Mouse (Mus musculus) embryonic stem cell, embryonic (primary cell): ENCODE measurements around the gene Plce1.

Experiments
- CTCF ChIA-PET, 4 experiments: fragments of 300-600 bp in 2 of 4; fragments of 350-600 bp in 2 of 4; sonication (Branson Sonifier 250); formaldehyde crosslinking; loops; one replicate each; lab custom pipeline; 2022; ENCODE audit warnings: inconsistent platforms in 2 of 4; lab: Charles Lee
- POLR2A ChIA-PET, 4 experiments: fragments of 300-600 bp in 2 of 4; fragments of 350-600 bp in 2 of 4; sonication (Branson Sonifier 250); formaldehyde crosslinking; loops; one replicate each; lab custom pipeline; 2022; ENCODE audit warnings: antibody characterized with exemption in 4 of 4, inconsistent platforms in 1 of 4; lab: Charles Lee

The Plce1 gene

DNA sequence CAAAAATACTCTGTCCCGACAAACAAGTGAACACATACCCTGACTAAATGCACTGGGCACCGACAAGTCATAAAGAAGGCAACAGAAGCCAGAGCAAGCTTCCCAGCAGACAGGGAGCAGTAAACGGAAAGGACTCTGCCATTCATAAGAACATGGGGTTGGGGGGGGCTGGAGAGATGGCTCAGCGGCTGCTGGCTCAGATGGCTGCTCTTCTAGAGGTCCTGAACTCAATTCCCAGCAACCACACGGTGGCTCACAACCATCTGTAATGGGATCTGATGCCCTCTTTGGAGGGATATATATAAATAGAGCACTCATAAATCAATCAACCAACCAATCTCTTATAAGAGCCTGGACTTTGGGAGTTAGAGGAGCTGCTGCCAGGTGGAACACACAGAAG, 315.6 kb downstream of the Plce1 start:
- CTCF ChIA-PET, result no interaction called here
- POLR2A ChIA-PET, result interaction anchor here in 1 of 4 experiments (1.0 kb wide), 1 partner anchor 139 kb away, joined by 3 read pairs; no protein-coding TSS in a partner anchor

DNA sequence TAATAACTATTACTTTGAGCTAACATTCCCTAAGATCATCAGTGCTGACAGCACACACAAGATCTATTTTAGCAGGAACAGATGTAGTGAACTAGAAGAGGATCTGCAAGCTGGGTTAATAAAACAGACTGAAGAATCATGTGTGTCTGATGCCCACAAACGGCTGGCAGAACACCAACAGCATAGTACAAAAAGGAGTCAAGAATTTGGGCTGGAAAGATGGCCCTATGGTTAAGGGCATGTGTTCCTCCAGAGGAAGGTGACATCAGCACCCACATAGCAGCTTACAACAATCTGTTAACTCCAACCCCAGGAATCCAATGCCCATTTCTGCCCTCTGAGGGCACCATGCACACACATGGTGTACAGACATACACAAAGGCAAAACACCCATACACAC, 317.4 kb downstream of the Plce1 start:
- POLR2A ChIA-PET, result interaction anchor here in 1 of 4 experiments (0.6 kb wide), 1 partner anchor 61 kb away, joined by 3 read pairs; no protein-coding TSS in a partner anchor
- CTCF ChIA-PET, result no interaction called here

DNA sequence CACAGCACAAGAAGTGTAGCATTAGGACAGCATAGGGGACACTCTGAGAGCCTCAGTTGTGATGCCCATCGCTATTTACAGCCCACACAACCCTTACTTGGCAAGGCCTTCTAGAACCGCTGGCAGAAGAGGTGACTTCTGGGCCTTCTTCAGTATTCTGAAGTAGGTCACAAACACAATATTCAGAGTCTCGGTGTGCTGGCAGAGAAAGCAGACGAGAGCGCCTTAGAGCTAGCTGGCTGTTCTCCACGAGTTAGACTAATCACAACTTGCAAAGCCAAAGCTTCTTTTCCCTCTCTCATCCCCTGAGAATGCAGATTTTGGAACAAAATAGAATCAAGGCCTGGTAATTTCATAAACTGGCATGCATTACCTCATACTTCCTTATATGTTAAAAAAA, 317.9 kb downstream of the Plce1 start:
- CTCF ChIA-PET, result no interaction called here
- POLR2A ChIA-PET, result interaction anchor here in 1 of 4 experiments (0.6 kb wide), 1 partner anchor 60 kb away, joined by 3 read pairs; no protein-coding TSS in a partner anchor

DNA sequence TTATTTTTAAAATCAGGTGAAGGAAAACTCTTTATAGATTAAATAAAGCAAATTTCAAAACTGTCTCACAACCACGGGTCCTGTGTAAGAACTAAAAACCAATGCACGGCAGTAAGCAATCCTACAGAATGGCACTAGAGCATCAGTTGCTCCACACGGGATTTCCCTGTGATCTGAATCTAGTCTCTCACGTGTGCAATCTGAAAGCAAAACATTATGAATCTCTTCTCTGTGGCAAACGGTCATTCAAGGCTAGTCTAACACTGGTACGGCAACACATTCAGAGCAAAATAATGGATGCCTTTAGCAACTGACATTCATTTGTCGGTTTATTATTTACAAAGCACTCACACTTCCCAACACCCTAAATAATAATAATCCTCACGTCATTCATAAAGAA, 337.3 kb downstream of the Plce1 start:
- ChIA-PET CTCF (interaction anchor here in 1 of 4 experiments (0.6 kb wide), 1 partner anchor 9 kb away, joined by 4 read pairs; no protein-coding TSS in a partner anchor), POLR2A (interaction anchor here in 2 of 4 experiments (0.6 to 1.9 kb wide), 3 partner anchors 9 to 387 kb away, joined by 3 to 5 read pairs (median 3); no protein-coding TSS in a partner anchor)

DNA sequence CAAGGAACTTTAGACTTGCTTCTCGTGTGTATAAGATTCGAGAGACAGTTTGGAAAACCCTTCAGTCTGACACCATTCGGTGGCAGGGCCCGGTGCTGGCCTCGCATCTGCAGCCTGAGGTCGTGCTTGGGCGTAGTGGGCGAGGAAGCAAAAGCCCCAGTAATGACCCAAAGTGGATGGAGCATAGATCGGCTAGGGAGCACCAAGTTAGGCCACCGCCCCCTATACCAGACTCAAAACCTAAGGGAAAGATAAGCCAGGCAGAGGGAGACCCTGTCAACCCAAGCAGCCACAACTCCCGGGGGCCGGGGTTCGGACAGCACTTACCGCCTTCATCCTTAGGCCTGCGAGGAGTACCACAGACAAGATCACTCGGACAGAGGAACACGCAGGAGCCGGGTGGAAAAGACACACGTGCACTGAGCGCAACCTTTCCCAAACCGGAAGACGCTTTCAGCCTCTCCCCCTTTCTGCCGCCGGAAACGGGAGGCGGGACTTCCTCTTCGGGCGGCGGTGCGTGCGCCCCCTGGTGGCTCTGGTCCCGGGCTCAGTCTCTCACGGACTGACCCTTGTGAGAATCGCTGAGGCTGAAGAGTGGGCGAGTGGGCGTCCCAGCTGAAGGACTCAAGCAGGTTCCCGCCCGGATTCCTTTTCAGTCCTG, 338.0 kb downstream of the Plce1 start, which contains the start of gene Noc3l:
Noc3l (minus strand) TSS at position 472 of the 661 bp plus-strand sequence.
- ChIA-PET CTCF (interaction anchor here in 3 of 4 experiments (0.6 to 0.7 kb wide), 4 partner anchors 9 to 144 kb away, joined by 3 read pairs; no protein-coding TSS in a partner anchor), POLR2A (interaction anchor here in 3 of 4 experiments (0.7 to 1.5 kb wide), 7 partner anchors 14 to 388 kb away, joined by 3 to 7 read pairs (median 3); partner anchors contain the start of genes Tbc1d12 (in 3 of the 3) and Hells (in 2 of the 3))

DNA sequence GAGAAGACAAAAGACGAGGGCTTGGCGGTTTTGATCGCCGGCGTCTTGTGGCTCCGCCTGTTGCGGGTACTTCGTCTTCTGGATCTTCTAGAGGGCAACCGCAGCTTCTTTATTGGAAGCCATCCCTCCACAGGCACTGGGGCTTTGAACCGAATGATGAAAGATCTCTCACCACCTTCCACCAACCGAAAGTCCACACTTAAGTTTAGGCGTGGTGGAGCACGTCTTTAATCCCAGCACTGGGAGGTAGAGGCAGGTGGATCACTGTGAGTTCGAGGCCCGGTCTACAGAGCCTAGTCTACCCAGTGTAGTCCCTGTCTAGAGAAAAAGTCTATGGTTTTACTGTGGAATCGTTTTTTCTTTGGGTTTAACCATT, 338.5 kb downstream of the Plce1 start:
- ChIA-PET CTCF (interaction anchor here in 3 of 4 experiments (0.6 to 0.7 kb wide), 4 partner anchors 9 to 143 kb away, joined by 3 read pairs; no protein-coding TSS in a partner anchor), POLR2A (interaction anchor here in 3 of 4 experiments (0.7 to 1.5 kb wide), 7 partner anchors 13 to 388 kb away, joined by 3 to 7 read pairs (median 3); partner anchors contain the start of genes Tbc1d12 (in 3 of the 3) and Hells (in 2 of the 3))

DNA sequence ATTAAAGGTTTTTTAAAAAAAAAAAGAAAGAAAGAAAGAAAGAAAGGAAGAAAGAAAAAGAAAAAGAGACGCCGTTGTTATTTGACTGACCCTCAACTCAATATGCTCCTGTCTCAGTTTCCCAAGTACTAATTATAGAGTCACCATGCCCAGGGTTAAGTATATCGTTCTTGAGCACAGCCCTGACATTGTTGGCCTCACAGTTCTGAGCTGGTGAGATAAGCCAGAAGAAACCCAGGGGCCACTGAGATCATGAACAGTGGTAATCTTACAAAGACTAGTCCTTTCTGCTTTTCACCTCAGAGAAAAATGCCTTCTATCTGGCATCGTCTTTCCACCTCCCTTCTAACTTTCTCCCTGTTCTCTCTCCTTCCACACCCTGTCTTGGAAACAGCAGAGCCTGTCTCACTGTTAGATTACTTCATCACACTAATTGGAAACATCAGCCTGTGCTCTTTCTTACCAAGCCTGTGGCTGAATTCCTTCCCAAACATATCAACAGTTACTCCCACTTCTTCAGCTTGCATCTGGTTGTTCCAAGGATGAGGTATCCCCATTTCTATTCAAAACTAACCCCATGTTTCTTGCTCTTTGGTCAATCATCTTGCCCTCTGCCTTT, 339.4 kb downstream of the Plce1 start:
- ChIA-PET POLR2A (interaction anchor here in 1 of 4 experiments (1.1 kb wide), 2 partner anchors 17 to 111 kb away, joined by 3 to 4 read pairs; no protein-coding TSS in a partner anchor), CTCF (interaction anchor here in 1 of 4 experiments (0.6 kb wide), 1 partner anchor 151 kb away, joined by 3 read pairs; no protein-coding TSS in a partner anchor)

DNA sequence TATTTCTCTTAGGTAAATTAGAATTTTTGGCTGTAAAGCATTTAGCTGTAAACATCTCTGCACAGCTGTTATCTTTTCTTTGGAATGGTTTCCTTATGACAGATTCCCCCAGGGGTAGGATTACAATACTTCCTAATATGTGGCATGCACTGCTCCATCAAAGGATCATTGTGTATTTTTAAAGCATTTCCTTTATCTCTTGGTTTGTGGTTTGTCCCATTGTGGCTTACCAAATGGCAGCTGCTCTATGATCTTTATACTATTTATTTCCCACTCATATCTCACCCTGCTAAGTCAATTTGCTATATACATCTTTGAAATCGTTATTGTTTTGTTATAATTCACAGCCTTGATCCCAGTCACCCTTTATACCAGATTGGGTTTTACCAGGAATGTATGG, 352.3 kb downstream of the Plce1 start:
- ChIA-PET POLR2A (interaction anchor here in 1 of 4 experiments (1.1 to 2.0 kb wide), 2 partner anchors 14 to 33 kb away, joined by 3 to 7 read pairs; partner anchors contain the start of gene Noc3l), CTCF (interaction anchor here in 3 of 4 experiments (0.7 to 1.3 kb wide), 3 partner anchors 9 to 194 kb away, joined by 3 to 4 read pairs (median 4); no protein-coding TSS in a partner anchor)
